ENCODE assay signal across 17 mouse cellular contexts in the genomic region with DNA sequence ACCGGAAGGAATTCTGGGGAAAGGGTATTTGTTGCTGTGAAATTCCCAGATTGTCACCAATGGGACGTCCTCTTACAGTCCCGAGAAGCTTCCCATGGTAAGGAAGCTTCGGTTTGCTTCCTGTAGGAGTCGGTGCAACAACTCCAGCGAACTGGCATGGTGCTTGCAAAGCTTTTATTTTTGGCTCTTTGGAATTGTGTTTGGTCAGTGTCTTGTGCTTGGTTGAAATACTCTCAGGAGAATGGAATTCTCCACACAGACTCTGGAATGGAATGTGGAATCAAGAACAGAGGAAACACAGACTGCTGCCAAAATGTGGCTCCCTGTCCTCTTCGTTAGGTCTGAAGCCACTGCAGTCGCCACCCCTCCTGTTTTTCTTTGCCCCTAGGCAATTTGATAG.
DNase-seq lines count a peak whose midpoint lies in the region; ATAC-seq and TF ChIP-seq lines count a peak whose summit lies in the region.
"Had no signal": no experiment of that assay in that cellular context is flagged by ENCODE, and none has a peak within 500 bp of the region (broad histone marks: within the 10 kb centered on the region; RNA-seq: fewer than 3 reads in every experiment).

No protein-coding gene starts in this region.

- no peaks in the 10 kb centered on the region for H3K27me3 ChIP-seq in intestine, postnatal 0 days (replicated peaks; ENCODE audit: control insufficient read depth, insufficient read depth, low read length)
- no peaks in the 10 kb centered on the region for H3K27me3 ChIP-seq in intestine, embryonic 15.5 days (replicated peaks)
- no peaks in the 10 kb centered on the region for H3K27me3 ChIP-seq in midbrain, embryonic 11.5 days (ENCODE audit: control insufficient read depth, insufficient read depth, low read length)
- H3K27me3 ChIP-seq: liver, embryonic 15.5 days; megakaryocyte, embryonic 14.5 days; neural tube, embryonic 15.5 days had no signal

- WGBS in intestine, postnatal 0 days, result 82% methylated on average over 8 of the region's 8 CpGs
- 77% methylated on average over 8 of the region's 8 CpGs for WGBS in intestine, embryonic 15.5 days
- WGBS in midbrain, embryonic 11.5 days, result 87% methylated on average over 8 of the region's 8 CpGs

- H3K9me3 ChIP-seq in intestine, postnatal 0 days (ENCODE audit: control insufficient read depth), result no peaks in the 10 kb centered on the region
- H3K9me3 ChIP-seq in intestine, embryonic 15.5 days, result no peaks in the 10 kb centered on the region
- no peaks in the 10 kb centered on the region for H3K9me3 ChIP-seq in midbrain, embryonic 11.5 days (ENCODE audit: control insufficient read depth, low read length)
- H3K9me3 ChIP-seq: limb, embryonic 10.5 days; liver, embryonic 15.5 days; neural tube, embryonic 15.5 days had no signal

- no peak overlapping the region for H3K9ac ChIP-seq in intestine, postnatal 0 days (ENCODE audit: low read depth, low read length)
- no peak overlapping the region for H3K9ac ChIP-seq in intestine, embryonic 15.5 days
- no peak overlapping the region for H3K9ac ChIP-seq in midbrain, embryonic 11.5 days (ENCODE audit: low read length)
- H3K9ac ChIP-seq: liver, embryonic 15.5 days; neural tube, embryonic 15.5 days had no signal

- no peak overlapping the region for H3K4me3 ChIP-seq in intestine, postnatal 0 days (ENCODE audit: low read depth, low read length)
- no peak overlapping the region for H3K4me3 ChIP-seq in intestine, embryonic 15.5 days (replicated peaks)
- no peak overlapping the region for H3K4me3 ChIP-seq in midbrain, embryonic 11.5 days (ENCODE audit: low read depth, low read length)
- H3K4me3 ChIP-seq: limb, embryonic 10.5 days; liver, embryonic 15.5 days; megakaryocyte, embryonic 14.5 days; neural tube, embryonic 15.5 days had no signal

- no peak overlapping the region for H3K27ac ChIP-seq in intestine, postnatal 0 days (ENCODE audit: low read depth, low read length)
- H3K27ac ChIP-seq in intestine, embryonic 15.5 days, result no peak overlapping the region
- H3K27ac ChIP-seq in midbrain, embryonic 11.5 days (ENCODE audit: low read depth, low read length), result no peak overlapping the region
- H3K27ac ChIP-seq: limb, embryonic 10.5 days; liver, embryonic 15.5 days; neural tube, embryonic 15.5 days had no signal

- no peaks in the 10 kb centered on the region for H3K4me1 ChIP-seq in intestine, postnatal 0 days (replicated peaks; ENCODE audit: control insufficient read depth, insufficient read depth, low read length)
- no peaks in the 10 kb centered on the region; the same call in 1 of the 2 replicates for H3K4me1 ChIP-seq in intestine, embryonic 15.5 days (replicated peaks)
- H3K4me1 ChIP-seq in midbrain, embryonic 11.5 days (ENCODE audit: control insufficient read depth, insufficient read depth, low read length), result no peaks in the 10 kb centered on the region
- H3K4me1 ChIP-seq: liver, embryonic 15.5 days; megakaryocyte, embryonic 14.5 days; neural tube, embryonic 15.5 days had no signal

- no peaks in the 10 kb centered on the region for H3K36me3 ChIP-seq in intestine, postnatal 0 days (ENCODE audit: control insufficient read depth, insufficient read depth)
- no peaks in the 10 kb centered on the region for H3K36me3 ChIP-seq in intestine, embryonic 15.5 days
- H3K36me3 ChIP-seq in midbrain, embryonic 11.5 days (ENCODE audit: control insufficient read depth, insufficient read depth, low read length), result no peaks in the 10 kb centered on the region
- H3K36me3 ChIP-seq: limb, embryonic 10.5 days; liver, embryonic 15.5 days; neural tube, embryonic 15.5 days had no signal

- TF ChIP-seq CTCF in intestine, postnatal 0 days (IDR thresholded peaks at IDR 0.05; ENCODE audit: low read depth), result 0 out of 2 replicates have a peak, but pooled peaks have one; percentile 6

- H3K4me2 ChIP-seq in intestine, postnatal 0 days (replicated peaks; ENCODE audit: low read depth), result no peak overlapping the region
- H3K4me2 ChIP-seq in intestine, embryonic 15.5 days (replicated peaks), result no peak overlapping the region
- H3K4me2 ChIP-seq in midbrain, embryonic 11.5 days, result no peak overlapping the region
- H3K4me2 ChIP-seq: liver, embryonic 15.5 days; neural tube, embryonic 15.5 days had no signal

- no peak for ATAC-seq in intestine, postnatal 0 days
- ATAC-seq in intestine, embryonic 15.5 days, result no peak
- no peak for ATAC-seq in erythroid progenitor cell, adult 5-6 weeks (replicated peaks; ENCODE audit: low FRiP score, poor library complexity, severe bottlenecking)
- no peak for ATAC-seq in midbrain, embryonic 11.5 days (ENCODE audit: low FRiP score)
- ATAC-seq: activated CD4-positive, CD25-positive, alpha-beta regulatory T cell, adult 4 months; forebrain, embryonic 16.5 days had no signal

- DNase-seq in NIH3T3 (ENCODE audit: low read depth), result peak; percentile 19
- peak; percentile 73 to 78 for DNase-seq in heart, adult 9 months (ENCODE audit: low spot score in 2 of 2)
- peak; percentile 29 for DNase-seq in heart, postnatal 4 days
- no peak for DNase-seq in midbrain, embryonic 11.5 days (ENCODE audit: low spot score, missing footprints)
- DNase-seq in right cerebral cortex, postnatal 36 days (ENCODE audit: low spot score in 2 of 2), result no peak
- DNase-seq: cerebellum, adult 18-20 months; kidney, postnatal 10 days; retina, postnatal 1 day had no signal

Comparison
In these comparisons a context has a peak if more than half of its experiments do, and no peak if none do; other contexts are left out.
1. DNase-seq: peak in NIH3T3 (single experiment), heart, adult 9 months (2 of 2) and heart, postnatal 4 days (single experiment); none in midbrain, embryonic 11.5 days (single experiment) and right cerebral cortex, postnatal 36 days (0 of 2).